Mouse (Mus musculus) natural killer cell, adult 2 months (primary cell): ENCODE measurements at regions not wholly inside any gene's neighbourhood (a gene's known extent, or its start where the extent isn't known, plus 50 kb on each side); places are given as distances from the start of the nearest gene placed in this dataset.
"Not testable (repeated sequence)": the region's sequence is repeated elsewhere in the genome, so short reads cannot be mapped to it uniquely, and the experiment has no call there.

Experiments
- DNase-seq, 2 experiments: peaks; one replicate each; pipeline ENCODE4 v3.0.0; 2022; ENCODE audit warnings: low spot score in 2 of 2

DNA sequence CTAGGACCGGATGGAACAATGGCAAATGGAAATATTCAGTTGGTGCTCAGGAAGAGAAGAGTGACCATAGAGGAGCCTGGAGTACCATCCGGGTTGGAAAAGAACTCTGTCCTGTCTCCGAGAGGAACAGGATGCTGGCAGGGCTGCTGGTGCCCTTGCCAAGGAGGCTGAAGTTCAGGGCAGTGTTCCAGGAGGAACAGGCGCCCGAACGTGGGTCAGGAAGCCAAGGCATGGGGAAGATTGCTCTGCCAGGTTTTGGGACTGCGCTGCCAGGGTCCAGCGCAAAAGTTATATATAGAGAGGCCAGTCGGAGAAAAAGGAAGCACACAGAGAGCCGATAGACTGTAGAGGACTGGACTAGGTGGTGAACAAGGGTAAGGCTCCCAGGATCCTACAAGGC lies 92.3 kb upstream of the Mdm1 start:
- DNase-seq, result no peak

DNA sequence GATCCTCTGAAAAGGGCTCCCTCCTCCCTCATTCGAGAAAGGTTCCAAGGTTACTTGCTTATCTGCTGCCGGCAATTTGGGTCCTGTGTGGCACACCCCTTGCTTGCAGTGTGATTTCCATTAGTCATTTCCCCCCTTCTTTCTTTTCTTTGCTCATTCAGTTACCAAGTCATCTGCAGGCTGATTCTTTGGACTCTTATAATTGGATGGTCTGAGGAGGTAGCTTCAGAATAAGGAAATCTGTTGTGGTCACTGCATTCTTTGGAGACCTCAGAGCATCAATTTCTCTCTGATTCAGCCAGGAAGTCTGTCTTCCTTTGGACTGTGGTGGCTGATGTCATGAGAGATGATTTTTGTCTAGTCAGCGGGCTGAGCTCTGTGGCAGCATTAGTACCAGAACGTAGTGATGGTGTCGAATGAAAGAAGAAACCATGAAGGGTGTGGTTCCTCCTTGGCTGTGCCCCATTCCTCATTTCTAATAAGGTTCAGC lies 91.4 kb upstream of the Mdm1 start:
- no peak for DNase-seq

DNA sequence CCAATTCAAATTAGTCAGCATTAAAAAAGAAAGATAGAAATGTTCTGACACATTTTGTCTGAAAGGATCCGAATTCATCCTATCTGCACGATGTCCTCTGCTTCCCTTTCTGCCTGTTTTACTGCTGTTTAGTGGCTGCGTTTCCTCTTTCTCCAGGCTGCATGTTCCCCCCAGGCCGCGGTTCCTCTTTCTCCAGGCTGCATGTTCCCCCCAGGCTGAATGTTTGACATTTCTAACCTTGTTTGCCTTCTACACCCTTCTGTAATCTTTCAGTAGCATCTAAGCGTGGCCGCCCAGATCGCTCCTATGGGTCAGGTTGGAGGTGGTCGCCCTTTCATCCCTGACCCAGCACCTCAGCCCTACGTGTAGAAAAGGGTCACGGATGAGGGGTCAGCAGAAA lies 89.6 kb upstream of the Mdm1 start:
- DNase-seq, result peak in 1 of 2 experiments; percentile 36

DNA sequence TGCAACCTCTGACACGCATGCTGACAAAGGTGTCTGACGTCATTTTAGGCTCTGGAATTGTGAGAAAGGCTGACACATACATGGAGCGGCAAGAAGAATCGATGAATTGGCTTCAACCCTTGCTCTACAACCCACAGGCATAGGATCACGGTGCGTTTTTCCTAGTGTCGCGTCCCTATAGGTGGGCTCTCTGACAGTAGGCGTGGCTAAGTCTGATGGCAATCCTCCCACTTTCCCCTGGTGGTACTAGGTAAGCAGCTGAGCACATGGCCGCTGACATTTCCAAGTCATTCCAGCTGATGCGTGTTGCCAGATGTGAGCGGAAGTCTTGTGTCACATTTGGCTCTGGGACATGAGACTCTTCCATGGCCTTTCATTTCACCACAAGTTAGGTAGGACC lies 89.1 kb upstream of the Mdm1 start:
- no peak for DNase-seq

DNA sequence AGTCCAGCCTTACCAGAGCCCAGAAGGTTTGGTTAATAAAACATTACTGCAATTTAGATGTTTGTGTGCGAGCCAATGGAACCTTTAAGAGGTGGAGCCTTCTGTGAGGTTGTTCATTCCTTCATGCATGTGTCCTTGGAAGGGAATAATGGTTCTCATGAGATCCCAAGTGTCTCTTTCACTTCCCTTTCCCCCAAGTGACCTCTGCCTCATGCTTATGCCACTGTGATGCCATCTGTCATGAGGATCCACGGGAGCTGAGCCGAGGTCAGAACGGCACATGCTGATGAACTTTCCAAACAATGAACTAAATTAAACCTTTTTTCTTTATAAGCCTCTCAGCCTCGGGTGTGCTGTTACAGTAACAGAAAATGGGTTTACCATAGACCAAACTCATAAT lies 88.6 kb upstream of the Mdm1 start:
- no peak for DNase-seq

DNA sequence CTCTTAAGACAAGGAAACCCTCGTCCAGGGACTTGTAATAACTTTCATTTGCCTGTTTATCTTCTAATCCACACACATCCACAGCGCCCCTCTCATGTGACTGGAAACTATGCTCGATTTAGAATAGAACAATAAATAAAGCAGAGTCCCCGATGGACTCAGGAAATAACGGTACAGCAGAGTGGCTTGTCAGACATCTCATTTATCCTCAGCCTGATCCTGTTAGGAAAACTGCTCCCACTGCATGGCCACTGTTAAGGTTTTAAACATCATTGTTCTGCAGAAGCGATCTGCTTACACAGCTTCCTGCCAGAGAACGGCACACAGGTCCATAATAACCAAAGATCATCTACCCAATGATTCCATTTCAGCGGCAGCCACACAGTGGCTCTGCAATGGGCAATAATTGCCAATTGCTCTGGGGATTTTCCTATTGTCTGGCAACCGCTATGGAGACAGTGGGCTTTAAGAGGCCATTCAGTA lies 84.8 kb upstream of the Mdm1 start:
- no peak for DNase-seq

DNA sequence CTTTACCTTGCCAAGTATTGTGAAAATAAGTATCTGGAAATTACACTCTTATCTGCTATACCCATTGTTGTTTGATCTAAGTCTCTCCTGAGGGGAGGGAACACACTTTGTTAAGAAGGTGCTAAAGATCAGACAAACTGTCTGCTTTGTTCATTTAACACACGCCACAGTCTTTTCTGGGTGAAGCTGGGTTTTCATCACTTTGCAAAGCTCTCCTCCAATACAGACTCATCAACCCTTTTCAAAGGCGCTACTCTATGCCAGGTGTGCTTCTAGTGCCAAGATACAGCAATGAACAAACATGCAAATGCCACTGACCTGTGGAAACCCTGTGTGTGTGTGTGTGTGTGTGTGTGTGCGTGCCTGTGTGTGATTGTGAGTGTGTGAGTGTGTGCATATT lies 84.1 kb upstream of the Mdm1 start:
- no peak for DNase-seq

DNA sequence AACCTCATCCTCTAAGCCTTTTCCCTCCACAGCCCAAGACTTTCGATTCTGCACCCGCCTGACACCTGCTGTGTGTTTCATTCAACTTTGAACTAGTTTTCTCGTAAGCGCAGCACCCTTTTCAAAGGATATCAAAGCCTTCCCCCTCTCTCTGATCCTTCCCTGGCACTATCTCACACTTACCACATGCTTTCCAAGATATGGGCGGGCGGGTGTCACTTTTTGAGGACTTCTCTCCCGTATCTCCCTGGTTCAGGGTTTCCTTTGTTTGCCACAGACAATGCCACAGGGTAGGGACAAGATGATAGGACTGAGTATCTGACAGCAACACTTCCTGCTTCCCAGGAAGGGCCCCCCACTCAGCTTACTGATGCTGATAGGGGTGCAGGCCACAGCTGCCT lies 76.8 kb upstream of the Mdm1 start:
- no peak for DNase-seq

DNA sequence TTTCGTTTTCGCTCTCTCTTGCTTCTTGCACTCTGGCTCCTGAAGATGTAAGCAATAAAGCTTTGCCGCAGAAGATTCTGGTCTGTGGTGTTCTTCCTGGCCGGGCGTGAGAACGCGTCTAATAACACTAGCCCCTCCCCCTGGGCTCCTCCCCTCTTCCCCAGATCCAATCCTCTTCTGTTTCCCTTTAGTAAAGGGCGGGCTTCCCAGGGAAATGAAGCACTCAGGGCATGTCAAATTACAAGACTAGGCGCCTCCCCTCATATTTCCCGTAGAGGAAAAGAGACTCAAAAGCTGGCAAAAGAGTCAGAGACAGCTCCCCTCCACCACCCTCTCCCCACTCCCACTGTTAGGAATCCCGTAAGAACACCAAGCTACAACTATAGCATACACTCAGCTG lies 65.3 kb upstream of the Mdm1 start:
- DNase-seq, result not testable (repeated sequence)

DNA sequence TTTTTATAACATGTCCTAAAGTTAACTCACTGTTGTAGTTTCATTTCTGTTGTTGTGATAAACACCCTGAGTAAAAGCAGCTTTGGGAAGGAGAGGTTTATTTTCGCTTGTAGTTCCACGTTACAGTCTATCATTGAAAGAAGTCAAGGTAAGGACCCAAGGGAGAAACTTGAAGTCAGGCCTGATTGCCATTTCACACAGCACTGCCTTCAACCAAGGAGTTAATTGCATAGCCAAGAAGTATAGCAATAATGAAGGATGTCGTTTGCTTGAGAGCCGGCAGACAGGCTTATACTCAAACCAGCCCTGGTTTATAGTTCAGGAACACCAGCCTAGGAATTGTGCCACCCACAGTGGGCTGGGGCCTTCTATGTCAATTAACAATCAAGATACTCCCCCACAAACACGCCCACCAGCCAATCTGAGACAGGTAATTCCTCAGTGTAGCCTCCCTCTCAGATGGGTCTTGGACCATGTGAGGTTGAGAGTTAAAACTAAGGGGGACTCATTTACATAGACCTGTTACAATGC lies 59.9 kb upstream of the Mdm1 start:
- no peak for DNase-seq

DNA sequence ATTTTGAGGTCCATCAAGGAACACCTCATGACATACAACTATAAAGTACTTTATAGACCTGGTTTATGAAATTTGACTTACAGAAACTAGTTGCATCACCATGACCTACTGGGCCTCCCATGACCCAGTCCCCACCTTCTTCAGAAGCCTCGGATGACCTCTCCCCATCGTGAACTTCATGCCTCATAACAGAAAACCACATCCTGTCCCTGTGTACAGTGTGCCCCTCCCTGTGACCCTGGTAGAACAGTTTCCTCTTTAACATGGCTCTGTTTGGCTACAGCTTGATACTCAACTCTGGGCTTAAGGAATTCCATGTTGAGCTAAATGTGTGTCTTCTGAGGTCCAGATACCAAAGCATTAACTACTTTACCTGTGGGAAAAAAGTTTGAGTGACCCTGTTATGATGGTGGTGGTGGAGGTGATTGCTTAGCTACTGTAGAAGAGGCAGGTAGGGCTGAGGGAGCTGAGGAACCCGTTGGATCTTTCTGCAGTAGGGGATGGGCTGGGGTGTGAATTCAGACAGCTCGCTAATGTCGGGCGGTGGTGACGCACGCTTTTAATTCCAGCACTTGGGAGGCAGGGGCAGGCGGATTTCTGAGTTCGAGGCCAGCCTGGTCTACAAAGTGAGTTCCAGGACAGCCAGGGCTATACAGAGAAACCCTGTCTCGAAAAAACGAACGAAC lies 58.4 kb upstream of the Mdm1 start:
- DNase-seq, result peak; percentile 84 to 86

DNA sequence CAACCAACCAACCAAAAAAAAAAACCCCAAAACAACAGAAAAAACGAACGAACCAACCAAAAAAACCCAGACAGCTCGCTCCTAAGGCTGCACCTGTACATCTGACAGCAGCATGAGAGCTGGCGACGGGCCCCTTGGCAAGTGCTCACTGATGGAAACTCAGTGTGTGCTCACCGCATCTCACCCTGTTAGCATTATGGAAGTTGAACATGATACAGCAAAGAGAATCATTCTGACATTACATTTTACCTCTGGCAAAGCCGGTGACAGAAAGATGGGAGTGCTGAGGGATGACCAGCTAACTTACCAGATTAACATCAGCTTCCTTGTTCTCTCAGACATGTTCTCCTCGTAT lies 57.9 kb upstream of the Mdm1 start:
- peak in 1 of 2 experiments; percentile 50 for DNase-seq

DNA sequence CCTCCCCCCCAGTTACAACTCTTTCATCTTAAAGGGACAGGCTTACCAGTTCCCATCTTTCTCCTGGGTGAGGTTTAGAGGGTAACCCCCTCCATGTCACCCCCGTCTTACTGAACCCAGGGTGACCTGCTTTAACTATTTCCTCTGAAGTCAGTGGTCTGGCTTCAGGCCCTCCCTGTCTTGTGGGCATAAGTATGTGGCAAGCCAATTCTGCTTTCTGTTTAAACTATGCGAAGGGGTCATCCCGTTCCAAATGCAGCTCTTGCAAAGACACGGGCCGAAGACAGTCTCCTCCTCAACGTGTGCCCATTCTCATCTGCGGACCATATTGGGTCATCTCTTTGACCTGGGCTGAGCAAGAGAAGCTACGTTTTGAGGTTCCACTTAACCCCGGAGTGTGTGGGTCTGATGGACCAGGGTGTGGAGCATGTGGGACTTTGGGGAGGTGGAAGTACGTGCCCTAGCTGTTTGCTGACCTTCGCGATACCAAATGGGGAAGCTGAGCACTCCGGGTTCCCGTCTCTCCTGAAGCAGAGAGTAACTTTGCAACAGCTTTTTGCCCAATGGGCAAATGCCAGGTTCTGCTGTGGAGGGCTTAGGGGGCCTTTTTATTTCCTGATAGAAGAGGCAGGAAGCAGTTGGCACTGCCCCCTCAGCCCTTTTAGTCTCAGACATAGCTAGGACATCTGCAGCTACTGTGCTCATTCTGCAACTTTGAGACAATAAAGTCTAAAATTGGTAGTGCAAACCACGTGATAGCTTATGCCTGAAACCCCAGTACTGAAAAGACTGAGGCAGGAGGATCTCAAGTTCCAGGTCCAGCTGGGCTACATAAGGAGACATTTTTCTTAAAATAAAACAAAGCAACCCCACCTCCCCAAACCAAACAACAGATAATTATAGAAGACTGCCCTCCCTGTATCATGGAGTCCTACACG lies 56.3 kb upstream of the Mdm1 start:
- no peak for DNase-seq

DNA sequence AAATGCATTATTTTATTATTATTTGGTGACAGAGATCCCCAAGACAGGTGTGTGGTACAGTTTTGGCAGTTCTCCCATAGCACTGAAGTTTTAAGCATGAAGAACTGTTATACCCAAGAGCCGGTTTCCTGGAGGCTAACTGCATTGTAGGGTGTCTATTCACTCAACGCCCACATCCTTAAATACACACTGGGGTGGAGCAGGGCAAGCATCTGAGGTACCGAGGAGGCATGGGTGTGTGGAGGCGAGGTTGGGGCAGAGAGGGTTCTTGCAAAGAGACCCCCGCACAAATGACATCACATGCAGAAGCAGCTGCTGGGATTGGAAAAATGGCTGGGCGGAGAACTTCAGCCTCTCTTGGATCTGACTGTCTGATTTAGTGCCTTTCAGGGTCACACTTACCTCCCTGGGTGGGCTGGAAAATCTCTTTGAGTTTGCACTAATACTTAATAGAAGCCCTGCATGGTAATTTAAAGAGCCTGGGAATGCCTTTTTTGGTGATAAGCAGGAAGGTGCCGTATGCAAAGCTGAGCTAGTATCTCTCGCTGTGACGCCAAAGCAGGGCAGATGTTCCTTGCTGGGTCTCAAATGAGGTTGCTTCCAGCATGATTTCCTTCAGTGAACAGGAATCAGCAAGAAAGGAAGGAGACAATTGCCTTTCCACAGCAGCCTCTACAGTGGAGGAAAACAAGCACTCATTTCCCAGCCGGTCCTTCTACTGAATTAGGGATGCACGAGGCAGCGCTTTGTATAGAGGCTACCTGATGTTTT lies 53.9 kb upstream of the Mdm1 start:
- no peak for DNase-seq

DNA sequence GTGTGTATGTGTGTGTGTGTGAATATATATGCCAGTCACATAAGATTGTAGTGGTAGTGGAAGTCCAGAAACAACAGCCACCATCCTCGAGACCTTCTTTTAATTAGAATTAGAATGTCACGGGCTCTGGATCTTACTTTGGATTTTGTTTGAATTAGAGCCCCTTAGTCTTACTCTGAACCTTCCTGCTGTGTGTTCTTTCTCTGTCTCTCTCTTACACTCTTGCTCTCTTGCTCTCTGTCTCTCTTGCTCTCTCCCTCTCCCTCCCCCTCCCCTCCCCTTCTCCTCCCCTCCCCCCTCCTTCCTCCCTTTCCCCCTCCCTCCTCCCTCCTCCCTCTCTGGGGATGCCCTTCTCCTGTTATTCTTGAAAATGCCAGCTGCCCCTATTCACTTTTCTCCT lies 53.1 kb upstream of the Mdm1 start:
- no peak for DNase-seq

DNA sequence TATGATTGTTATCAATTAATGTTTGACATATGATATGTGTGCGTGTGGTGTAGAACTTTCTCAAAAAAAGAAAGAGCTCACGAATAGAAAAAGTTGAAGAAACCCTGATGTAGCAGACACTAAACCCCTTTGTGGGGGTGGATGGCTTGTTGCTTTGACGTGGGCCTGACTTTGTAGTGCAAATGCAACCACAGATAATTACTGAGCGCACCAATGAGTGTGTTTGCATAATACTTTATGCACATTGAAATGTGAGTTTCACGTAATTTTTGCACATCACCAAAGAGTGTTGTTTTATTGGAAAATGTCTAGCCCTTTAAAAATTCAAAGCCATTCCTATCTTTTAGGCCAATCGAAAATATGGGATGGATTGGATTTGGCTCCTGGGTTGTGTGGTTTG lies 51.7 kb upstream of the Mdm1 start:
- DNase-seq, result no peak

DNA sequence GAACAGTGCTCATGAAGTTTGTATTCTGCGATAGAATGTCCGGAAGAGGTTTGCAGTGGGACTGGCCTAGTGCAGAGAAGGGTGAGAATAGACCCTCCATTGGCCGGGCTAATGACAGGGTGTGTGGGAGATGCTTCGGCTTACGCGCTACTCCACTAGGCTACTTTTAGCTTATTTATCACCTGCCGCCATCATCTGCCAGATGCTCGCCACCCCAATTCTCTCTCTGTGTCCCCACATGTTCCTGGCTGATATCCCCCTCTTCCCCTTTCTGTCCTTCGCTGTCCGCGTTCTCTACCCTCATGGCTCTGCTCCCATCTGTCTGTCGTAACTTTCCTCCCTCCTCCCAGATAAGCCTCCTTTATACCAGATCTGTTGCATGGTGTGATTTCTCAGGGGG lies 50.1 kb upstream of the Mdm1 start:
- no peak for DNase-seq
